ENCODE assay signal across 8 mouse cellular contexts in the genomic region with DNA sequence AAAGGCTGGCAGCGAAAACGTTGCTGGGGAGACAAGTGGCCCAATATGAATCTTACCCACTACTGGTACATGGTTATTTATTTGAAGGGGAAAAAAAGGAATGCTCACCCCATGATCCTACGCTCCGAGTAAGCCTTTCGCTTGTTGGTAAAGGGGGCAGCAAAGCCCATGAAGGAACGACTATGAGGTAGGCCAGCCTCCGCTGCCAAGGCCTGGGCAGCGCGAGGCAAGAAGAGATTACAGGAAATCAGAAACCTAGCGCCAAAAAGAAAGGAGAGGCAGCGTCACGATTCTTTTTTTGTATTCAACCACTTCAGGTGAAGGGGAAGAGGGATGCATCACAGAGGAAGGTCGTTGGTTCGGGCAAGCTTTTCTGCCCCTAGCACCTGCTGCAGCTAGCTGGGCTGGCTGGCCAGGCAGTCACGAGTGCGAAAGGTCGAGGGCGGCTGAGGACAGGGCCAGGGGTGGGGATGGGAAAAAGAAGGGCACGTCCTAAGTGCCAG. TPM values are rescaled to one million over a fixed set of nuclear protein-coding genes. Genes with fewer than 3 reads are reported as not detected.
DNase-seq lines count a peak whose midpoint lies in the region; ATAC-seq and TF ChIP-seq lines count a peak whose summit lies in the region.

No protein-coding gene starts in this region.

- peak overlapping the region; percentile 80 for H3K4me2 ChIP-seq in embryonic facial prominence, embryonic 11.5 days (ENCODE audit: low read depth, low read length)
- H3K4me2 ChIP-seq in intestine, embryonic 14.5 days (ENCODE audit: low read length), result peak overlapping the region; percentile 91
- H3K4me2 ChIP-seq in midbrain, embryonic 13.5 days (replicated peaks), result peak overlapping the region; percentile 90

- H3K4me1 ChIP-seq in kidney, adult 2 months (ENCODE audit: control insufficient read depth, insufficient read depth, low read length), result peaks cover 10% of the 10 kb centered on the region
- no peaks in the 10 kb centered on the region for H3K4me1 ChIP-seq in embryonic facial prominence, embryonic 11.5 days (ENCODE audit: control insufficient read depth, insufficient read depth, low read length)
- H3K4me1 ChIP-seq in intestine, embryonic 14.5 days (replicated peaks; ENCODE audit: control insufficient read depth, insufficient read depth, low read length), result peaks cover 10% of the 10 kb centered on the region
- H3K4me1 ChIP-seq in midbrain, embryonic 13.5 days (replicated peaks), result peaks cover 18% of the 10 kb centered on the region

- TF ChIP-seq CTCF in kidney, adult 2 months (conservative IDR thresholded peaks at IDR 0.05; ENCODE audit: insufficient read depth, insufficient read length, low read depth, low read length), result no peak

- no peak for ATAC-seq in embryonic facial prominence, embryonic 11.5 days (replicated peaks; ENCODE audit: insufficient number of reproducible peaks, low FRiP score, low TSS enrichment, low read depth)
- no peak; the same call in 1 of the 2 replicates for ATAC-seq in intestine, embryonic 14.5 days (replicated peaks; ENCODE audit: low FRiP score, low TSS enrichment, low read depth)
- no peak for ATAC-seq in midbrain, embryonic 13.5 days

- WGBS in kidney, adult 2 months, result 13% methylated on average over 19 of the region's 19 CpGs
- 18% methylated on average over 19 of the region's 19 CpGs for WGBS in embryonic facial prominence, embryonic 11.5 days
- WGBS in intestine, embryonic 14.5 days, result 14% methylated on average over 19 of the region's 19 CpGs
- 12% methylated on average over 19 of the region's 19 CpGs for WGBS in midbrain, embryonic 13.5 days

- H3K27ac ChIP-seq in kidney, adult 2 months (ENCODE audit: insufficient read depth, low read depth, low read length), result peak overlapping the region; percentile 80
- no peak overlapping the region for H3K27ac ChIP-seq in embryonic facial prominence, embryonic 11.5 days (replicated peaks; ENCODE audit: low read depth, low read length)
- H3K27ac ChIP-seq in intestine, embryonic 14.5 days (ENCODE audit: low read depth), result peak overlapping the region; percentile 93
- H3K27ac ChIP-seq in midbrain, embryonic 13.5 days, result peak overlapping the region; percentile 97

- H3K27me3 ChIP-seq in kidney, adult 2 months (replicated peaks; ENCODE audit: control insufficient read depth, insufficient read depth, low read length), result no peaks in the 10 kb centered on the region
- no peaks in the 10 kb centered on the region for H3K27me3 ChIP-seq in embryonic facial prominence, embryonic 11.5 days (ENCODE audit: control insufficient read depth, insufficient read depth, low read length)
- no peaks in the 10 kb centered on the region for H3K27me3 ChIP-seq in intestine, embryonic 14.5 days (replicated peaks; ENCODE audit: control insufficient read depth, insufficient read depth, low read length)
- no peaks in the 10 kb centered on the region for H3K27me3 ChIP-seq in midbrain, embryonic 13.5 days

- peak overlapping the region; percentile 75 for H3K4me3 ChIP-seq in kidney, adult 2 months (ENCODE audit: insufficient read depth, low read depth, low read length)
- H3K4me3 ChIP-seq in embryonic facial prominence, embryonic 11.5 days (ENCODE audit: low read depth, low read length), result peak overlapping the region; percentile 72
- peak overlapping the region; percentile 74 for H3K4me3 ChIP-seq in intestine, embryonic 14.5 days (ENCODE audit: low read depth, low read length)
- peak overlapping the region; percentile 60 for H3K4me3 ChIP-seq in midbrain, embryonic 13.5 days (replicated peaks)

- peak; percentile 87 for DNase-seq in kidney, adult 2 months
- DNase-seq in kidney, postnatal 4 days, result no peak
- no peak for DNase-seq in embryonic facial prominence, embryonic 11.5 days (ENCODE audit: low spot score)
- peak; percentile 64 for DNase-seq in intestine, embryonic 14.5 days (ENCODE audit: low spot score)
- DNase-seq in embryo, embryonic 9.5 days (ENCODE audit: extremely low spot score), result no peak
- DNase-seq in urinary bladder, postnatal 4 days (ENCODE audit: low spot score in 2 of 2), result no peak
- DNase-seq in spleen, postnatal 14 days (ENCODE audit: low spot score in 2 of 2), result no peak

- H3K9ac ChIP-seq in embryonic facial prominence, embryonic 11.5 days (replicated peaks; ENCODE audit: low read length), result peak overlapping the region; percentile 68
- H3K9ac ChIP-seq in intestine, embryonic 14.5 days (ENCODE audit: low read length), result peak overlapping the region; percentile 67
- H3K9ac ChIP-seq in midbrain, embryonic 13.5 days (replicated peaks), result peak overlapping the region; percentile 72

- TF ChIP-seq POLR2A in kidney, adult 2 months (IDR thresholded peaks at IDR 0.05; ENCODE audit: low read depth, low read length), result no peak

- H3K9me3 ChIP-seq in embryonic facial prominence, embryonic 11.5 days (replicated peaks; ENCODE audit: control insufficient read depth, low read length), result no peaks in the 10 kb centered on the region
- H3K9me3 ChIP-seq in intestine, embryonic 14.5 days (ENCODE audit: control insufficient read depth, low read length), result no peaks in the 10 kb centered on the region
- no peaks in the 10 kb centered on the region for H3K9me3 ChIP-seq in midbrain, embryonic 13.5 days

- peaks cover 4% of the 10 kb centered on the region; the same call in 1 of the 2 replicates for H3K36me3 ChIP-seq in kidney, adult 2 months (ENCODE audit: control insufficient read depth, insufficient read depth, low read length)
- peaks cover 3% of the 10 kb centered on the region; the same call in 1 of the 2 replicates for H3K36me3 ChIP-seq in embryonic facial prominence, embryonic 11.5 days (replicated peaks; ENCODE audit: control insufficient read depth, insufficient read depth, low read depth, low read length)
- peaks cover 22% of the 10 kb centered on the region for H3K36me3 ChIP-seq in intestine, embryonic 14.5 days (ENCODE audit: control insufficient read depth, insufficient read depth, low read length)
- peaks cover 22% of the 10 kb centered on the region for H3K36me3 ChIP-seq in midbrain, embryonic 13.5 days

RNA-seq across cellular contexts. Expression of gene Coq10a, which starts 0.8 kb away (rescaled TPM):
- 58.7 and 72.3 TPM in 2 replicates for polyA plus RNA-seq in kidney, adult 2 months (2012; rRNA removed)
- 13.2 and 13.5 TPM in 2 replicates for polyA plus RNA-seq in embryonic facial prominence, embryonic 11.5 days (2014; fragmentation: Nextera tagmentation; extraction: Ambion mirVana)
- 11.0 and 15.7 TPM in 2 replicates for polyA plus RNA-seq in intestine, embryonic 14.5 days (2014; fragmentation: Nextera tagmentation; extraction: Ambion mirVana)
- 28.2 and 34.3 TPM in 2 replicates for polyA plus RNA-seq in midbrain, embryonic 13.5 days (2015; fragmentation: Nextera tagmentation; extraction: Ambion mirVana)

RNA-seq across cellular contexts. Expression of gene Ankrd52, which starts 9.0 kb away (rescaled TPM):
- polyA plus RNA-seq in kidney, adult 2 months (2012; rRNA removed), result 21.5 and 22.5 TPM in 2 replicates
- 9.3 and 10.4 TPM in 2 replicates for polyA plus RNA-seq in embryonic facial prominence, embryonic 11.5 days (2014; fragmentation: Nextera tagmentation; extraction: Ambion mirVana)
- 12.1 and 13.3 TPM in 2 replicates for polyA plus RNA-seq in intestine, embryonic 14.5 days (2014; fragmentation: Nextera tagmentation; extraction: Ambion mirVana)
- 13.0 and 14.8 TPM in 2 replicates for polyA plus RNA-seq in midbrain, embryonic 13.5 days (2015; fragmentation: Nextera tagmentation; extraction: Ambion mirVana)

RNA-seq across cellular contexts. Expression of gene Cs, which starts 30.4 kb away (rescaled TPM):
- 252 and 273 TPM in 2 replicates for polyA plus RNA-seq in kidney, adult 2 months (2012; rRNA removed)
- polyA plus RNA-seq in embryonic facial prominence, embryonic 11.5 days (2014; fragmentation: Nextera tagmentation; extraction: Ambion mirVana), result 246 and 258 TPM in 2 replicates
- 244 and 254 TPM in 2 replicates for polyA plus RNA-seq in intestine, embryonic 14.5 days (2014; fragmentation: Nextera tagmentation; extraction: Ambion mirVana)
- 213 and 225 TPM in 2 replicates for polyA plus RNA-seq in midbrain, embryonic 13.5 days (2015; fragmentation: Nextera tagmentation; extraction: Ambion mirVana)

RNA-seq across cellular contexts. Expression of gene Slc39a5, which starts 33.1 kb away (rescaled TPM):
- polyA plus RNA-seq in kidney, adult 2 months (2012; rRNA removed), result 114 and 137 TPM in 2 replicates
- polyA plus RNA-seq in embryonic facial prominence, embryonic 11.5 days (2014; fragmentation: Nextera tagmentation; extraction: Ambion mirVana), result not detected in 2 replicates
- polyA plus RNA-seq in intestine, embryonic 14.5 days (2014; fragmentation: Nextera tagmentation; extraction: Ambion mirVana), result 47.6 and 56.7 TPM in 2 replicates
- 0.18 and 0.22 TPM in 2 replicates for polyA plus RNA-seq in midbrain, embryonic 13.5 days (2015; fragmentation: Nextera tagmentation; extraction: Ambion mirVana)

RNA-seq across cellular contexts. Expression of gene Nabp2, which starts 43.3 kb away (rescaled TPM):
- polyA plus RNA-seq in kidney, adult 2 months (2012; rRNA removed), result 33.2 and 37.8 TPM in 2 replicates
- 92.2 and 99.1 TPM in 2 replicates for polyA plus RNA-seq in embryonic facial prominence, embryonic 11.5 days (2014; fragmentation: Nextera tagmentation; extraction: Ambion mirVana)
- 94.7 and 99.1 TPM in 2 replicates for polyA plus RNA-seq in intestine, embryonic 14.5 days (2014; fragmentation: Nextera tagmentation; extraction: Ambion mirVana)
- polyA plus RNA-seq in midbrain, embryonic 13.5 days (2015; fragmentation: Nextera tagmentation; extraction: Ambion mirVana), result 142 and 153 TPM in 2 replicates

Comparison
In these comparisons a context has a peak if more than half of its experiments do, and no peak if none do; other contexts are left out.
1. DNase-seq: peak in kidney, adult 2 months (single experiment) and intestine, embryonic 14.5 days (single experiment); none in kidney, postnatal 4 days (0 of 2), embryonic facial prominence, embryonic 11.5 days (single experiment), embryo, embryonic 9.5 days (single experiment), urinary bladder, postnatal 4 days (0 of 2) and spleen, postnatal 14 days (0 of 2).
2. Peak in every context shown above with its lines, with median percentiles within 50 percentile points of each other: H3K4me3 ChIP-seq, H3K4me2 ChIP-seq and H3K9ac ChIP-seq.